Mouse (Mus musculus): ENCODE data around the gene Fip1l1.

DNA sequence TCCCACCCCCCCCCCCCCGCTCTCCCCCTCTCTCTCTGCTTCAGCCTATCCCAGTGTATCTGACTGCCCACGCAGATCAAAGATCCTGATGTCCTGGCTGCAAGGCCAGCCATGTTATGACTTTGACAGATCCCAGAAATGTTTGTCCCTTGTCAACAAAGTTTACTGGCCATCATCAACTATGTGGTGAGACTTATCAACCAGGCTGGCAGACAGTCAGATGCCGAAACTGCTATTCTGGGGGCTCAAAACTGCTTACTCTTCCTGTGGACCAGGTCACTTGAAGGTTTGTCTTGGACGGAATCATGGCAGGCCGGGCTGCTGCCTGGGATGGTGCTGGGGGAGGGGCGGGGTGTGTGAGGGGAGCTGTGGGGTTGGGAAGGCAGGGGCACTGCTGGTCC lies 112.3 kb downstream of the Fip1l1 start:
- TF ChIP-seq CTCF (IDR thresholded peaks at IDR 0.05; ENCODE audit: low read depth, low read length), result no peak
- no peak for TF ChIP-seq POLR2A (IDR thresholded peaks at IDR 0.05; ENCODE audit: borderline replicate concordance, low read depth, low read length)

Measured in bone marrow macrophage, adult 2 months (primary cell).